Mouse (Mus musculus) pancreas, adult 10 weeks (tissue): Measurements from ENCODE around the gene Gemin4. TPM values are rescaled to one million over a fixed set of nuclear protein-coding genes. Genes with fewer than 3 reads are reported as not detected.

Source experiments
- polyA plus RNA-seq: library from polyadenylated mRNA; stranded (reverse); fragments of 350-450 nt; fragmentation: Illumina TruSeq; extraction: RNeasy Lipid Tissue Mini Kit (QIAGEN cat#74804); gene quantifications from one replicate; pipeline ENCODE4 v1.2.3, GENCODE M21; 2015; ENCODE audit warnings: low read depth, low replicate concordance; ENCODE audit not compliant: insufficient read depth

Gemin4 gene
- not detected for polyA plus RNA-seq

DNA sequence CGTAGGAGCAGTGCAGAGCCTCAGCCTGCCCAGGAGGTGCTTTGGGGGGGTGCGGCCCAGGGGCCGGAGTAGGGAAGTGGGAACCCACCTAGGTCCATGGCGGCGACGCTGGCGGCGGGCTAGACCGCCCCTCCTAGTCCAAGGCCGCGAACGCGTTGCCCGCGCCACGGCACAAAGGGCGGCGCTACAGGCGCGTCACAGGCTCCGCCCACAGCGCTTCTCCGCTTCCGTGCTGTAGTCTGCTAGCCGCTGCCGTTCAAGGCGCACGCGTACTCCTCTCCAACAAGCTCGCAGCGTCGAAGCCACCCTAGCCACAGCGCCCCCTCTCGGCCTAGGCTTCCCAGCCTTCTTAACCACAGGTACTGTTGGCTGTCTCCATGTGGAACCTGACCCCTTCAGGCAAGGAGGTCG is at the start of gene Gemin4, which contains the start of gene Dbil5:
Gemin4 (minus strand) TSS at position 275 of the 411 bp plus-strand sequence.
Dbil5 (plus strand) TSS at position 219 of the 411 bp plus-strand sequence.

GRCm38 (mm10) chr11:76242901-76243810 is 25.7 kb upstream of the Gemin4 start, which contains the start of the genes Mrm3 and Glod4:
Mrm3 (plus strand) TSS chr11:76243715.
Glod4 (minus strand) TSS chr11:76243725.

GRCm38 (mm10) chr11:76179495-76180145 is 37.8 kb downstream of the Gemin4 start, which contains the start of the genes Vps53 and Fam57a:
Vps53 (minus strand) TSS chr11:76179647.
Fam57a (plus strand) TSS chr11:76179671.

Other genes with a start within 250 kb of the Gemin4 start
- gene 1700016K19Rik, start 217.8 kb downstream of the Gemin4 start, polyA plus RNA-seq: 0.98 TPM
- gene Rflnb, start 189.9 kb downstream of the Gemin4 start, polyA plus RNA-seq: 16.5 TPM
- gene Vps53, start 38.0 kb downstream of the Gemin4 start, polyA plus RNA-seq: 9.3 TPM
- gene Fam57a, start 38.0 kb downstream of the Gemin4 start, polyA plus RNA-seq: 2.6 TPM
- not detected for gene Dbil5, start 56 bp downstream of the Gemin4 start, polyA plus RNA-seq
- 1.7 TPM for gene Mrm3, start 26.1 kb upstream of the Gemin4 start, polyA plus RNA-seq
- 10.7 TPM for gene Glod4, start 26.1 kb upstream of the Gemin4 start, polyA plus RNA-seq
- 5.2 TPM for gene Nxn, start 181.5 kb upstream of the Gemin4 start, polyA plus RNA-seq
- gene Timm22, start 189.3 kb upstream of the Gemin4 start, polyA plus RNA-seq: 3.2 TPM